Mouse (Mus musculus): ENCODE measurements at regions not wholly inside any gene's neighbourhood (a gene's known extent, or its start where the extent isn't known, plus 50 kb on each side); places are given as distances from the start of the nearest gene placed in this dataset.

DNA sequence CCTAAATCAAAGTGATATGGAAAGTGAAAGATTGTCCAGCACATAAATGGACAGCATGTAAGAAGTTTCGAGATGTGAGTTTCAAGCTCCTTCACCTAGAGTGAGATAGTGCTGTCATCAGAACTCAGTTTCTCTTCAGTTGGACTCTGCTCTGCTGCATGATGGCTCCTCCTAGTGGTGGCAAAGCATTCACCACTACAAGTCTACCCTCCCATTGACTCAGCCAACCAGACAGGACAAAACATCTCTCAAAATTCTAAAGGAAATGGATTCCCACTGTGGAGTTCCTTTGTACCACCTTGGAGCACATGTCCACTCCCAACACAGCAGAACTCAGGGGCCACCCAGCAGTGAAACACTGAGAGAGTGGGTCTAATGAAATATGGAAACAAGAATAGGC lies 367.8 kb upstream of the Ngly1 start:
- TF ChIP-seq CTCF (IDR thresholded peaks at IDR 0.05; ENCODE audit: low read depth) (peak; percentile 56), EP300 (IDR thresholded peaks at IDR 0.05; ENCODE audit: low read depth) (no peak)

Measured in liver, embryonic 14.5 days (tissue).